Mouse (Mus musculus) hindbrain, embryonic 13.5 days (tissue): ENCODE measurements around the gene Clca3a2. TPM values are rescaled to one million over a fixed set of nuclear protein-coding genes. Genes with fewer than 3 reads are reported as not detected.
"Not testable (repeated sequence)": the region's sequence is repeated elsewhere in the genome, so short reads cannot be mapped to it uniquely, and the experiment has no call there.

ENCODE experiments used
- ATAC-seq: fragments of 200-750 bp; cut with Nextera tagmentation; 2 replicates; pipeline ENCODE4 v1.8.0; 2017; ENCODE audit warnings: moderate TSS enrichment; ENCODE audit not compliant: low FRiP score
- H3K27ac ChIP-seq: fragments of 300-500 bp; sonication (generic); 2 replicates; pipeline ENCODE4 v1.5.1; 2015; ENCODE audit warnings: inconsistent platforms, mild to moderate bottlenecking, moderate library complexity
- H3K27me3 ChIP-seq: fragments of 300-500 bp; sonication (generic); 2 replicates; pipeline ENCODE4 v1.6.1; 2015; ENCODE audit warnings: mild to moderate bottlenecking, inconsistent platforms
- H3K36me3 ChIP-seq: fragments of 300-500 bp; sonication (generic); 2 replicates; pipeline ENCODE4 v1.6.1; 2015; ENCODE audit warnings: mild to moderate bottlenecking, inconsistent platforms
- H3K4me1 ChIP-seq: fragments of 300-500 bp; sonication (generic); replicated peaks from 2 replicates; pipeline ENCODE4 v1.6.1; 2015; ENCODE audit warnings: inconsistent platforms
- H3K4me2 ChIP-seq: fragments of 300-500 bp; sonication (generic); 2 replicates; pipeline ENCODE4 v1.6.1; 2015; ENCODE audit warnings: inconsistent platforms, mild to moderate bottlenecking, moderate library complexity
- H3K4me3 ChIP-seq: fragments of 300-500 bp; sonication (generic); 2 replicates; pipeline ENCODE4 v1.5.1; 2015; ENCODE audit warnings: mild to moderate bottlenecking, inconsistent platforms
- H3K9ac ChIP-seq: fragments of 300-500 bp; sonication (generic); 2 replicates; pipeline ENCODE4 v1.6.1; 2015; ENCODE audit warnings: mild to moderate bottlenecking, inconsistent platforms
- H3K9me3 ChIP-seq: fragments of 300-500 bp; sonication (generic); 2 replicates; pipeline ENCODE4 v1.6.1; 2016; ENCODE audit warnings: inconsistent platforms
- WGBS: fragments of 180-500 bp; shearing (Covaris S2); methylation state at CpG from one replicate; pipeline ENCODE4 v1.1.7; 2015; 5-methylcytosine and 5-hydroxymethylcytosine counted together
- polyA plus RNA-seq: library from polyadenylated mRNA; unstranded; fragments of >200 nt; fragmentation: Nextera tagmentation; extraction: Ambion mirVana; gene quantifications from 2 replicates; pipeline ENCODE4 v1.2.1, GENCODE M21; 2015

Gene Clca3a2
- polyA plus RNA-seq, result not detected in 2 replicates

DNA sequence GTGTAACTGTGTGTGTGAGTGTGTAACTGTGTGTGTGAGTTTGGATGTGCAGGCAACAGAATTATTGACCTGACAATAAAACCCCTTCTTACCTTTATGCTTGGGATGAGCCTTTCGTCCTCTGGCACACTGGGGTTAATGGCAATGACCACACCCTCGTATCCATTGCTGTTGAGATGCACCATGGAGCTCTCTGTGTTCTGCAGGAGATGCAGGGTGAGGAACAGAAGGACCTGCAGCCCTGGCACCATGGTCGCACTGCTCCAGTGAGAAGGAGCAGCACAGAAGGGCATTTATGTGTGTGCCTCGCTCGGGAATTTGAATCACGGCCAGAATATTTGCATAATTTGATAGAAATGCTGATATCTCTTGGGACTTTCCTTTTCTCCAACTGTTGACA is at the start of gene Clca3a2:
TSS of gene Clca3a2 (minus strand) at position 276 of the 400 bp plus-strand sequence.
- H3K27me3 ChIP-seq, H3K4me2 ChIP-seq, H3K9ac ChIP-seq, H3K4me1 ChIP-seq, H3K4me3 ChIP-seq, H3K9me3 ChIP-seq, ATAC-seq, H3K27ac ChIP-seq, H3K36me3 ChIP-seq: not testable (repeated sequence)
- 51% methylated on average over 6 of the region's 6 CpGs for WGBS

- no peaks in the 10 kb centered on the region for H3K27me3 ChIP-seq
- H3K36me3 ChIP-seq, result no peaks in the 10 kb centered on the region
- no peaks in the 10 kb centered on the region for H3K9me3 ChIP-seq
- no peak for ATAC-seq
- H3K9ac ChIP-seq, result no peak overlapping the region
- no peak overlapping the region for H3K27ac ChIP-seq
- H3K4me3 ChIP-seq, result no peak overlapping the region
- no peak overlapping the region for H3K4me2 ChIP-seq
- WGBS, result 55% methylated on average over 4 of the region's 4 CpGs
- H3K4me1 ChIP-seq, result no peaks in the 10 kb centered on the region
These were observed 30.3 kb upstream of the Clca3a2 start for GRCm38 (mm10) chr3:144849584-144849983.

- ATAC-seq, H3K4me3 ChIP-seq: not testable (repeated sequence)
- WGBS, result 91% methylated on average over 9 of the region's 9 CpGs
These were observed 29.8 kb upstream of the Clca3a2 start, which contains the start of gene Clca3b for GRCm38 (mm10) chr3:144849014-144849556. Gene Clca3b, minus strand, starts transcription at chr3:144849357.

GRCm38 (mm10) chr3:144827257-144827656 is 8.0 kb upstream of the Clca3a2 start:
- H3K9me3 ChIP-seq, result no peaks in the 10 kb centered on the region
- H3K4me2 ChIP-seq, result no peak overlapping the region
- H3K9ac ChIP-seq, result no peak overlapping the region
- H3K4me1 ChIP-seq, result no peaks in the 10 kb centered on the region
- H3K36me3 ChIP-seq, result no peaks in the 10 kb centered on the region
- no peak overlapping the region for H3K4me3 ChIP-seq
- ATAC-seq, result no peak
- no peak overlapping the region for H3K27ac ChIP-seq
- WGBS, result 87% methylated on average over 6 of the region's 6 CpGs
- no peaks in the 10 kb centered on the region for H3K27me3 ChIP-seq

More at GRCm38 (mm10) chr3:144849014-144849556, 29.8 kb upstream of the Clca3a2 start, which contains the start of gene Clca3b:
- H3K9me3 ChIP-seq, H3K36me3 ChIP-seq, H3K27me3 ChIP-seq, H3K27ac ChIP-seq, H3K4me1 ChIP-seq, H3K4me2 ChIP-seq, H3K9ac ChIP-seq: not testable (repeated sequence)

- WGBS, result 22% methylated on average over 10 of the region's 10 CpGs
- ATAC-seq, result peak; percentile 73; the same call in 1 of the 2 replicates
- no peaks in the 10 kb centered on the region for H3K36me3 ChIP-seq
These were observed 5.9 kb upstream of the Clca3a2 start for GRCm38 (mm10) chr3:144825151-144825550.

GRCm38 (mm10) chr3:144823331-144823730 is 4.0 kb upstream of the Clca3a2 start:
- no peak overlapping the region for H3K4me3 ChIP-seq
- ATAC-seq, result no peak
- WGBS, result 90% methylated on average over 5 of the region's 5 CpGs
- H3K4me1 ChIP-seq, result no peaks in the 10 kb centered on the region
- H3K27ac ChIP-seq, result no peak overlapping the region
- no peaks in the 10 kb centered on the region for H3K9me3 ChIP-seq
- no peak overlapping the region for H3K9ac ChIP-seq
- no peaks in the 10 kb centered on the region for H3K27me3 ChIP-seq
- H3K4me2 ChIP-seq, result no peak overlapping the region
- no peaks in the 10 kb centered on the region for H3K36me3 ChIP-seq

More at GRCm38 (mm10) chr3:144825151-144825550, 5.9 kb upstream of the Clca3a2 start:
- Histone ChIP-seq H3K27ac (no peak overlapping the region), H3K27me3 (no peaks in the 10 kb centered on the region), H3K9ac (no peak overlapping the region), H3K9me3 (no peaks in the 10 kb centered on the region), H3K4me3 (no peak overlapping the region), H3K4me2 (no peak overlapping the region), H3K4me1 (no peaks in the 10 kb centered on the region)

GRCm38 (mm10) chr3:144820632-144821031 is 1.3 kb upstream of the Clca3a2 start:
- H3K4me3 ChIP-seq, result no peak overlapping the region
- 77% methylated on average over 1 of the region's 1 CpGs for WGBS
- no peak overlapping the region for H3K9ac ChIP-seq
- no peak overlapping the region for H3K4me2 ChIP-seq
- no peaks in the 10 kb centered on the region for H3K27me3 ChIP-seq
- no peak overlapping the region for H3K27ac ChIP-seq
- H3K36me3 ChIP-seq, result no peaks in the 10 kb centered on the region
- ATAC-seq, result no peak
- H3K4me1 ChIP-seq, result no peaks in the 10 kb centered on the region
- no peaks in the 10 kb centered on the region for H3K9me3 ChIP-seq

DNA sequence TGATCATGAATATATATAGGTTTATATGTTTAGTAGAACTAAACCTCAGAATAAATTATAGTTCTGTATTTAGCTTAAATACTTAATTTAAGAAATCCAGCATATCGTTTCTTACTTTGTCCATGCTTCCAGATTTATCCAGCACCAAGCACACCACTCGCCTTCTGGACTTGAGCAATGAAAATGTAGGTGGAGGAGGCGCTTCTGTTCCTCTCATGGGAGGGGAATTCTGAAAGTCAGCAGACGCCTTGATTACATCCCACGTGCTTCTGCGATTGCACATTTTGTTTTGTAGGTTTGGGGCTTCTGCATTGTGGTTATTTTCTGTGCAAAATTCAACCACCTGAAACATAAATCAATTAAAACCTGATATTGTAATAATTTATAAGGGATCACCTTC is 6.0 kb downstream of the Clca3a2 start:
- WGBS, result 89% methylated on average over 6 of the region's 6 CpGs
- not testable (repeated sequence) for H3K27me3 ChIP-seq, ATAC-seq

DNA sequence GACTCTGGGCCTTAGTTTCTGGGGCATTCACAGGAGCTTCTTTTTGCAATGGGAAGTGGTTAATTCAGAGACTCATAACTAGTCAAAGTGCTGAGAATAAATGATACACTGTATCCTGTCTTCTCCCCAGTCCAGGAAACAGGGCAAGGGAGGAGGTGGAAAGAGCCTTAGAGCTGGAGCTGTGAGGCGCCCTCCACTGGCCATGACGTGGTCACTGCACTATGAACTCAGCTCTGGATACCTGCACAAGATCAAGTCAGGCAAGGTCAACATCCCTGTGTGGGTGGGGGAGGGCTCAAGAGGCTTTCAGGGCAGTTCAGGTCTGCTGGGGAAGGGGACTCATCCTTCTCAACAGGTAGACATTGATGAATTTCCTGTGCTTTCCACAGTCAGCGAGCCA is 7.5 kb downstream of the Clca3a2 start:
- WGBS, result 25% methylated on average over 3 of the region's 3 CpGs
- no peak overlapping the region for H3K4me3 ChIP-seq
- H3K4me2 ChIP-seq, result no peak overlapping the region

More for the DNA sequence above, 6.0 kb downstream of the Clca3a2 start:
- H3K9ac ChIP-seq, H3K27ac ChIP-seq, H3K4me3 ChIP-seq, H3K4me1 ChIP-seq, H3K4me2 ChIP-seq, H3K36me3 ChIP-seq, H3K9me3 ChIP-seq: not testable (repeated sequence)

GRCm38 (mm10) chr3:144808153-144808925 is 11.0 kb downstream of the Clca3a2 start:
- WGBS, result 66% methylated on average over 16 of the region's 17 CpGs
- H3K9me3 ChIP-seq, H3K27ac ChIP-seq, H3K4me2 ChIP-seq, H3K4me1 ChIP-seq, H3K4me3 ChIP-seq, H3K9ac ChIP-seq, H3K27me3 ChIP-seq, ATAC-seq, H3K36me3 ChIP-seq: not testable (repeated sequence)

More for the DNA sequence above, 7.5 kb downstream of the Clca3a2 start:
- Histone ChIP-seq H3K9ac (no peak overlapping the region), H3K4me1 (no peaks in the 10 kb centered on the region), H3K36me3 (no peaks in the 10 kb centered on the region), H3K27me3 (no peaks in the 10 kb centered on the region), H3K9me3 (no peaks in the 10 kb centered on the region), H3K27ac (no peak overlapping the region)
- ATAC-seq, result no peak

- H3K9me3 ChIP-seq, H3K27ac ChIP-seq, H3K36me3 ChIP-seq, ATAC-seq, H3K27me3 ChIP-seq, H3K4me2 ChIP-seq, H3K9ac ChIP-seq, H3K4me1 ChIP-seq, H3K4me3 ChIP-seq: not testable (repeated sequence)
- 57% methylated on average over 2 of the region's 2 CpGs for WGBS
These were observed 12.7 kb downstream of the Clca3a2 start for GRCm38 (mm10) chr3:144806626-144807025.

GRCm38 (mm10) chr3:144801861-144802260 is 17.4 kb downstream of the Clca3a2 start:
- Histone ChIP-seq H3K4me3 (no peak overlapping the region), H3K27me3 (no peaks in the 10 kb centered on the region), H3K4me2 (no peak overlapping the region), H3K9me3 (no peaks in the 10 kb centered on the region), H3K36me3 (no peaks in the 10 kb centered on the region), H3K4me1 (no peaks in the 10 kb centered on the region), H3K27ac (no peak overlapping the region), H3K9ac (no peak overlapping the region)
- WGBS, result 41% methylated on average over 8 of the region's 8 CpGs
- no peak for ATAC-seq
